Mouse (Mus musculus): Measurements from ENCODE around the gene Fsd1. TPM values are rescaled to one million over a fixed set of nuclear protein-coding genes. Genes with fewer than 3 reads are reported as not detected.

Gene Fsd1
- polyA plus RNA-seq, 1 experiment from 2014 or later = 0.22 TPM

GRCm38 (mm10) chr17:56026303-56026702, 40.0 kb downstream of the Fsd1 start:
- no peaks in the 10 kb centered on the region for H3K27me3 ChIP-seq (ENCODE audit: control insufficient read depth, insufficient read depth, low read depth, low read length)
- no peak overlapping the region for H3K27ac ChIP-seq (ENCODE audit: low read length)
- H3K9me3 ChIP-seq (replicated peaks; ENCODE audit: control insufficient read depth, low read length) = no peaks in the 10 kb centered on the region
- H3K4me1 ChIP-seq (ENCODE audit: control insufficient read depth, low read depth, low read length) = peaks cover 28% of the 10 kb centered on the region
- no peak overlapping the region for H3K4me3 ChIP-seq (ENCODE audit: low read depth, low read length)
- H3K9ac ChIP-seq (ENCODE audit: low read depth, low read length) = no peak overlapping the region
- H3K4me2 ChIP-seq (ENCODE audit: low read depth, low read length) = no peak overlapping the region
- WGBS (ENCODE audit: insufficient replicate concordance) = 61% methylated on average over 1 of the region's 1 CpGs
- ATAC-seq (ENCODE audit: low read depth) = no peak
- H3K36me3 ChIP-seq (ENCODE audit: control insufficient read depth, insufficient read depth) = no peaks in the 10 kb centered on the region; the same call in 1 of the 2 replicates

DNA sequence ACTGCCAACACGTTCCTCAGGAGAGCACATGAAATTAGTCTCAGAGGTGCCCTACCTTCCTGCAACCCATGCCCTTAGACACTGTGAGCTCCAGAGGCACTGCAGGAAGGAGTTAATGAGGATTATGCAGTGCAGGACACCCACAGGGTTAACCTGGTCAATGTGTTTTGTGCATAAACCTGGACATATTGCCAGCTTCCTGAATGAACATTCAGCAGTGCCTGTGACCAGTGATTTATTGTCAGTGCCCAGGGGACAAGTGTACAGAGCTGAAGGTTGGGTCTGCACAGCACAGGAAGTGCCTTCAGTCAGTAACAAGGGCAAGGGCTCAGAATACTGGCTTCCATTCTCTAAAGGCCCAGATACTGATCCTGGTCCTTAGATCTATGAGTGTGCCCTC, 40.6 kb downstream of the Fsd1 start:
- H3K27me3 ChIP-seq (ENCODE audit: control insufficient read depth, insufficient read depth, low read depth, low read length) = no peaks in the 10 kb centered on the region
- H3K4me1 ChIP-seq (ENCODE audit: control insufficient read depth, low read depth, low read length) = peaks cover 30% of the 10 kb centered on the region
- WGBS (ENCODE audit: insufficient replicate concordance) = 45% methylated on average over 1 of the region's 1 CpGs
- H3K9me3 ChIP-seq (replicated peaks; ENCODE audit: control insufficient read depth, low read length) = no peaks in the 10 kb centered on the region
- no peak overlapping the region for H3K27ac ChIP-seq (ENCODE audit: low read length)
- H3K9ac ChIP-seq (ENCODE audit: low read depth, low read length) = no peak overlapping the region
- H3K4me3 ChIP-seq (ENCODE audit: low read depth, low read length) = no peak overlapping the region
- H3K4me2 ChIP-seq (ENCODE audit: low read depth, low read length) = no peak overlapping the region
- ATAC-seq (ENCODE audit: low read depth) = no peak
- H3K36me3 ChIP-seq (ENCODE audit: control insufficient read depth, insufficient read depth) = no peaks in the 10 kb centered on the region; the same call in 1 of the 2 replicates

GRCm38 (mm10) chr17:56027801-56028441, 41.6 kb downstream of the Fsd1 start:
- Histone ChIP-seq H3K36me3 (ENCODE audit: control insufficient read depth, insufficient read depth) (no peaks in the 10 kb centered on the region; the same call in 1 of the 2 replicates), H3K9me3 (replicated peaks; ENCODE audit: control insufficient read depth, low read length) (no peaks in the 10 kb centered on the region), H3K4me3 (ENCODE audit: low read depth, low read length) (no peak overlapping the region), H3K4me1 (ENCODE audit: control insufficient read depth, low read depth, low read length) (peaks cover 33% of the 10 kb centered on the region), H3K4me2 (ENCODE audit: low read depth, low read length) (no peak overlapping the region), H3K27ac (ENCODE audit: low read length) (no peak overlapping the region), H3K27me3 (ENCODE audit: control insufficient read depth, insufficient read depth, low read depth, low read length) (no peaks in the 10 kb centered on the region), H3K9ac (ENCODE audit: low read depth, low read length) (no peak overlapping the region)
- 81% methylated on average over 5 of the region's 5 CpGs for WGBS (ENCODE audit: insufficient replicate concordance)
- no peak for ATAC-seq (ENCODE audit: low read depth)

DNA sequence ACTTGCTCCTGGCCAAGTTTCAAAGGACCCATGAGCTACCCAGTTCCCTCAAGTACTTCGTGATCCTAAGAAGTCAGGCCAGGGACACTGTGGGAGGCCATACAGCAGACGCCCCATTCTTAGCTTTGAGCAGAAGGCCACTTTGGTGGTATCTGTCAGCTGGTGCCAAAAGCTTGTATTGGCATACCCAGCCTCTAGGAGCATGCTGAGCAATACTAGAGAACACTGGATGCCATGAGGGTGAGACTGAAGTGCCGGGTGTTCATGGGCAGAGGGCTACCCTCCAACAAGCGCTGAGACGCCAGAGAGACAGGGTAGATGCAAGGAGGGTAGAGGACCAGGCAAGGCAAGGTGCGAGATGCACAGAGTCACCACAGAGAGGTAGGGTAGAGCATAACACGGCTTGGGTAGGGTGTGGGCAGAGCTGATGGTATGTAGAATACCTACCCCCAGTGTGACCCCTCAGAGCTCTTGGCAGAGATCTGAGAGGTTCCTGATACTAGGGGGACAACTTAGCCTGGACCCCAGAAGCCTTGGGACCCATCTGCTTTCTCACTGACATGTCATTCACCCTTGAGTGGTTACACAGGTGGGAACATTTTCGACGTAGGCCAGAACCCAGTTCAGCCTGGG, 44.0 kb downstream of the Fsd1 start:
- H3K4me2 ChIP-seq (ENCODE audit: low read depth, low read length) = no peak overlapping the region
- WGBS (ENCODE audit: insufficient replicate concordance) = 74% methylated on average over 9 of the region's 9 CpGs
- H3K4me1 ChIP-seq (ENCODE audit: control insufficient read depth, low read depth, low read length) = peaks cover 47% of the 10 kb centered on the region
- no peaks in the 10 kb centered on the region; the same call in 1 of the 2 replicates for H3K36me3 ChIP-seq (ENCODE audit: control insufficient read depth, insufficient read depth)
- no peak overlapping the region for H3K9ac ChIP-seq (ENCODE audit: low read depth, low read length)
- no peaks in the 10 kb centered on the region for H3K27me3 ChIP-seq (ENCODE audit: control insufficient read depth, insufficient read depth, low read depth, low read length)
- H3K27ac ChIP-seq (ENCODE audit: low read length) = peak overlapping the region; percentile 38; the same call in 1 of the 2 replicates
- ATAC-seq (ENCODE audit: low read depth) = no peak
- H3K4me3 ChIP-seq (ENCODE audit: low read depth, low read length) = no peak overlapping the region
- H3K9me3 ChIP-seq (replicated peaks; ENCODE audit: control insufficient read depth, low read length) = no peaks in the 10 kb centered on the region

DNA sequence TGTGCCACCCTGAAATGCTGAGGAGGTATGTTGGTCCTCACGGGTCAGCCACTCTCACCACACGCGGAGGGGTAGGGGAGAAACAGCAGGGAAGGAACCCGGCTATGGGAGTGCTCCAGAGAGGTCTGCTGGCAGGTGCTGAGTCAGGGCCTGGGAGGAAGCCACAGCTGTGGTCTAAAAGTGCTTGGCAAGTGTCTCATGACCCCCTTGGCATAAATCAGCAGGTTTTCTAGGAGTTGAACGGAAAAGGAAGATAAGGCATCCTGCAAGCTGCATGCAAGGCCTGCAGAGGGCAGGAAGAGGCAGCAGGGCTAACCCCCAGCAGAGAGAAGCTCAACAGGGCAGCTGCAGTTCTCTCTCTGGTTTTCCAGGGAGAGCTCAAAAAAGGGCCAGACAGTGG, 44.6 kb downstream of the Fsd1 start:
- H3K4me1 ChIP-seq (ENCODE audit: control insufficient read depth, low read depth, low read length) = peaks cover 49% of the 10 kb centered on the region
- H3K9ac ChIP-seq (ENCODE audit: low read depth, low read length) = no peak overlapping the region
- peak overlapping the region; percentile 38; the same call in 1 of the 2 replicates for H3K27ac ChIP-seq (ENCODE audit: low read length)
- no peaks in the 10 kb centered on the region for H3K27me3 ChIP-seq (ENCODE audit: control insufficient read depth, insufficient read depth, low read depth, low read length)
- H3K4me2 ChIP-seq (ENCODE audit: low read depth, low read length) = no peak overlapping the region
- H3K36me3 ChIP-seq (ENCODE audit: control insufficient read depth, insufficient read depth) = no peaks in the 10 kb centered on the region; the same call in 1 of the 2 replicates
- H3K4me3 ChIP-seq (ENCODE audit: low read depth, low read length) = no peak overlapping the region
- WGBS (ENCODE audit: insufficient replicate concordance) = 16% methylated on average over 5 of the region's 5 CpGs
- no peaks in the 10 kb centered on the region for H3K9me3 ChIP-seq (replicated peaks; ENCODE audit: control insufficient read depth, low read length)
- ATAC-seq (ENCODE audit: low read depth) = peak; percentile 54

DNA sequence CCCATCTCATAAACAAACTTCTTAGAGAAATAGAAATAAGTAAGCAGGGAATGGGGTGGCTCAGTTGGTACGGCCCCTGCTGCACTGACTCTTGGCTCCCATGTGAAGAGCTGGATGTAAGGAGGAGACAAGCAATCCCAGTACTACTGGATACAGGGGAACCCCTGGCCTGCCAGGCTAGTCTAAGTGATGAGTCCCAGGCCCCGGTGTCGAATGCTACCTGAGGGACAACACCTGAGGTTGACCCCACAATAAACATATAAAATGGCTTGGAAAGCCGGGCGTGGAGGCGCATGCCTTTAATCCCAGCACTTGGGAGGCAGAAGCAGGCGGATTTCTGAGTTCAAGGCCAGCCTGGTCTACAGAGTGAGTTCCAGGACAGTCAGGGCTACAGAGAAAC, 45.1 kb downstream of the Fsd1 start:
- Histone ChIP-seq H3K4me1 (ENCODE audit: control insufficient read depth, low read depth, low read length) (peaks cover 49% of the 10 kb centered on the region), H3K4me2 (ENCODE audit: low read depth, low read length) (no peak overlapping the region), H3K9ac (ENCODE audit: low read depth, low read length) (no peak overlapping the region), H3K27ac (ENCODE audit: low read length) (no peak overlapping the region), H3K36me3 (ENCODE audit: control insufficient read depth, insufficient read depth) (no peaks in the 10 kb centered on the region; the same call in 1 of the 2 replicates), H3K9me3 (replicated peaks; ENCODE audit: control insufficient read depth, low read length) (no peaks in the 10 kb centered on the region), H3K4me3 (ENCODE audit: low read depth, low read length) (no peak overlapping the region), H3K27me3 (ENCODE audit: control insufficient read depth, insufficient read depth, low read depth, low read length) (no peaks in the 10 kb centered on the region)
- ATAC-seq (ENCODE audit: low read depth) = no peak
- 81% methylated on average over 7 of the region's 7 CpGs for WGBS (ENCODE audit: insufficient replicate concordance)

- ATAC-seq (ENCODE audit: low read depth) = no peak
- Histone ChIP-seq H3K9me3 (replicated peaks; ENCODE audit: control insufficient read depth, low read length) (no peaks in the 10 kb centered on the region), H3K4me2 (ENCODE audit: low read depth, low read length) (no peak overlapping the region), H3K4me1 (ENCODE audit: control insufficient read depth, low read depth, low read length) (peaks cover 54% of the 10 kb centered on the region), H3K4me3 (ENCODE audit: low read depth, low read length) (no peak overlapping the region), H3K36me3 (ENCODE audit: control insufficient read depth, insufficient read depth) (no peaks in the 10 kb centered on the region; the same call in 1 of the 2 replicates), H3K27ac (ENCODE audit: low read length) (0 out of 2 replicates have a peak overlapping the region, but pooled peaks have one; percentile 6), H3K9ac (ENCODE audit: low read depth, low read length) (no peak overlapping the region), H3K27me3 (ENCODE audit: control insufficient read depth, insufficient read depth, low read depth, low read length) (no peaks in the 10 kb centered on the region)
- 61% methylated on average over 6 of the region's 6 CpGs for WGBS (ENCODE audit: insufficient replicate concordance)
Measured at GRCm38 (mm10) chr17:56032127-56032733, 45.9 kb downstream of the Fsd1 start.

DNA sequence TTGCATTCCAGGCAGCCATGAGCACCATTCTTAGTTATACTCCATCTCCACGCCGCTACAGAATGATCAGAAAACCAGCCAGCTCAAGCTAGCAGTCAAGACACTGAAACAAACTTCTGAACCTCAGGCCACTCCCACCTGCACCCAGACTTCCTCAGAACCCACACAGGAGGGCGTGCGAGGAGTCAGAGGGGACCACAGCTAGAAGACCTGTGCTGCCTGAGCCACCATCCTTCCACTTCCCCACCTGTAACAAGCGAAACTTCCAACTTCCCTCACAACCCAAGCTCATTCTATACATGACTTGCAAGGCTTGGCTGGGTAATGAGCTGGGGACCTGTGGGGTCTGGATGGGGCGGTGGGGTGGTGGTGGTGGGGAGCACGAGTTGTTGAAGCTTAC, 46.5 kb downstream of the Fsd1 start:
- H3K9ac ChIP-seq (ENCODE audit: low read depth, low read length) = no peak overlapping the region
- H3K4me3 ChIP-seq (ENCODE audit: low read depth, low read length) = no peak overlapping the region
- H3K9me3 ChIP-seq (replicated peaks; ENCODE audit: control insufficient read depth, low read length) = no peaks in the 10 kb centered on the region
- H3K27me3 ChIP-seq (ENCODE audit: control insufficient read depth, insufficient read depth, low read depth, low read length) = no peaks in the 10 kb centered on the region
- peaks cover 55% of the 10 kb centered on the region for H3K4me1 ChIP-seq (ENCODE audit: control insufficient read depth, low read depth, low read length)
- 50% methylated on average over 7 of the region's 7 CpGs for WGBS (ENCODE audit: insufficient replicate concordance)
- H3K4me2 ChIP-seq (ENCODE audit: low read depth, low read length) = no peak overlapping the region
- ATAC-seq (ENCODE audit: low read depth) = no peak
- peak overlapping the region; percentile 48; the same call in 1 of the 2 replicates for H3K27ac ChIP-seq (ENCODE audit: low read length)
- no peaks in the 10 kb centered on the region; the same call in 1 of the 2 replicates for H3K36me3 ChIP-seq (ENCODE audit: control insufficient read depth, insufficient read depth)

Measured in liver, embryonic 16.5 days (tissue).